Mouse (Mus musculus): Measurements from ENCODE around the gene Spop. TPM values are rescaled to one million over a fixed set of nuclear protein-coding genes. Genes with fewer than 3 reads are reported as not detected.
"Not testable (repeated sequence)": the region's sequence is repeated elsewhere in the genome, so short reads cannot be mapped to it uniquely, and the experiment has no call there.

The Spop gene
- polyA plus RNA-seq, 1 experiment from 2014 or later: 171 TPM

DNA sequence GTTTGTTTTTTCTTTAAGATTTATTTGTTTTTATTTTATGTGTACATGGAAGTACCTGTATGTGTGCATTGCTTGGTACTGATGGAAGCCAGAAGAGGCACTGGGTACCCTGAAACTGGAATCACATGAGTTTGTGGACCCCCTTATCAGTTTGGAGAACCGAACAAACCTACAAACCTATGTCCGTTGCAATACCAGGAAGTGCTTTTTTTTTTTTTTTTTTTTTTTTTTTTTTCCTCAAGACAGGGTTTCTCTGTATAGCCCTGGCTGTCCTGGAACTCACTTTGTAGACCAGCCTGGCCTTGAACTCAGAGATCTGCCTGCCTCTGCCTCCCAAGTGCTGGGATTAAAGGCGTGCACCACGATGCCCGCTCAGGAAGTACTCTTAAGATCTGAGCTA lies 7.5 kb upstream of the Spop start:
- not testable (repeated sequence) for H3K9ac ChIP-seq (ENCODE audit: low read length); H3K4me1 ChIP-seq (ENCODE audit: control insufficient read depth, insufficient read depth, low read length); ATAC-seq (ENCODE audit: insufficient read depth, low FRiP score); H3K27me3 ChIP-seq (ENCODE audit: control insufficient read depth, insufficient read depth, low read length); H3K27ac ChIP-seq (ENCODE audit: low read length); H3K9me3 ChIP-seq (replicated peaks; ENCODE audit: control insufficient read depth, low read length); H3K4me2 ChIP-seq (ENCODE audit: low read depth, low read length); H3K4me3 ChIP-seq (replicated peaks; ENCODE audit: low read length); H3K36me3 ChIP-seq (ENCODE audit: control insufficient read depth, insufficient read depth, low read length)
- 89% methylated on average over 5 of the region's 5 CpGs for WGBS

DNA sequence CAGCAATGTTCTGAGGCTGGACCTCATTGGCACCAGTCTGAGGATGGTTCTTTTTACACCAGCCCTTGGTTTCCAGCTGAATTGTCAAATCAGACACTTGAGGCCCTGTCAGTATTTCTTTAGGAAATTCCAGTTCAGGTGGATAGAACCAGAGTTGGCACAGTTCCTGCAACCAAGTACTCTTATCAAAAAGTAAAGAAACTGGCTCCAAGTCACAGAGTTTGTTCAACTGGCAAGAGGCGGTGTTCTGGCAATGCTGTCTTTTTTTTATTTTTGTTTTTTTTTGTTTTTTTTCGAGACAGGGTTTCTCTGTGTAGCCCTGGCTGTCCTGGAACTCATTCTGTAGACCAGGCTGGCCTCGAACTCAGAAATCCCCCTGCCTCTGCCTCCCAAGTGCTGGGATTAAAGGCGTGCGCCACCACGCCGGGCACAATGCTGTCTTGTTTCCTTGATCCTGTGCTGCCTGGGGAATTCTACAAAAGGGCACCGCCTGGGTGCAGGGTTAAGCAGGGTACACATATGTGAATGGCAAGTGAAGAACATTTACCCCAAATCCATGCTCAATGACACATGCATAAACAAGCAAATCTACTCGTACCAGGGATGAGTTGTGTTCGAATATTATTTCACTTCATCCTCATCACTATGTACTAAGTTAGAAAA lies 4.3 kb upstream of the Spop start:
- Histone ChIP-seq H3K27me3 (ENCODE audit: control insufficient read depth, insufficient read depth, low read length) (no peaks in the 10 kb centered on the region), H3K4me2 (ENCODE audit: low read depth, low read length) (no peak overlapping the region), H3K9me3 (replicated peaks; ENCODE audit: control insufficient read depth, low read length) (no peaks in the 10 kb centered on the region), H3K4me3 (replicated peaks; ENCODE audit: low read length) (no peak overlapping the region), H3K36me3 (ENCODE audit: control insufficient read depth, insufficient read depth, low read length) (no peaks in the 10 kb centered on the region), H3K4me1 (ENCODE audit: control insufficient read depth, insufficient read depth, low read length) (no peaks in the 10 kb centered on the region), H3K27ac (ENCODE audit: low read length) (no peak overlapping the region), H3K9ac (ENCODE audit: low read length) (no peak overlapping the region)
- ATAC-seq (ENCODE audit: insufficient read depth, low FRiP score): no peak
- WGBS: 76% methylated on average over 10 of the region's 10 CpGs

DNA sequence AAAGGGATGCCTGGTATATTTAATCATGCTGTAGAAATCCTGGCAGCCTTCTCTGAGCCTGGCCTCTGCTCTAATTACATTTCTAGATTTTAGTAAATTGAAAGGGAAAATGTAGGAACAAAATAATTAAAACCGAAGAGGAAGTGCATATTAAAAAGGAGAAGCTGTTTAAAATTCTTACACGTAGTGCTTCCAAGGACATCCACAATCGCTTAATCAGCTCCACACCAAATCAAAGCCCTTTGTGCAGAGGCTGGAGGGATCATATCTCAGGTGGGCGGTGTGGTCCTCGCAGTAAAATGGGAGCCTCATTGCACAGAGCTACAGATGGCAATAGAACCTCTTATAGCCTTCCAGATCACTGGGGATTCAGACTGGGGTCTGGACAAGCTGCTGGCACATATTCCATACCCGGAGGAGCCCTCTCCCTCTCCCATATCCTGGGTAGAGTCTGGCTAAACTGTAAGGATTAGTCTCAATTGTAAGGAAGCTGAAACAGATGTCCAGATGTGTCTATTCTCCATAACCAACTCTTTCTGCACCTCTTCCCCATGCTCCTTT lies 2.3 kb upstream of the Spop start:
- no peak for ATAC-seq (ENCODE audit: insufficient read depth, low FRiP score)
- peaks cover 11% of the 10 kb centered on the region for H3K4me1 ChIP-seq (ENCODE audit: control insufficient read depth, insufficient read depth, low read length)
- no peaks in the 10 kb centered on the region for H3K36me3 ChIP-seq (ENCODE audit: control insufficient read depth, insufficient read depth, low read length)
- no peaks in the 10 kb centered on the region for H3K9me3 ChIP-seq (replicated peaks; ENCODE audit: control insufficient read depth, low read length)
- no peak overlapping the region for H3K9ac ChIP-seq (ENCODE audit: low read length)
- H3K4me2 ChIP-seq (ENCODE audit: low read depth, low read length): no peak overlapping the region
- H3K4me3 ChIP-seq (replicated peaks; ENCODE audit: low read length): no peak overlapping the region
- 66% methylated on average over 6 of the region's 6 CpGs for WGBS
- no peak overlapping the region for H3K27ac ChIP-seq (ENCODE audit: low read length)
- no peaks in the 10 kb centered on the region for H3K27me3 ChIP-seq (ENCODE audit: control insufficient read depth, insufficient read depth, low read length)

DNA sequence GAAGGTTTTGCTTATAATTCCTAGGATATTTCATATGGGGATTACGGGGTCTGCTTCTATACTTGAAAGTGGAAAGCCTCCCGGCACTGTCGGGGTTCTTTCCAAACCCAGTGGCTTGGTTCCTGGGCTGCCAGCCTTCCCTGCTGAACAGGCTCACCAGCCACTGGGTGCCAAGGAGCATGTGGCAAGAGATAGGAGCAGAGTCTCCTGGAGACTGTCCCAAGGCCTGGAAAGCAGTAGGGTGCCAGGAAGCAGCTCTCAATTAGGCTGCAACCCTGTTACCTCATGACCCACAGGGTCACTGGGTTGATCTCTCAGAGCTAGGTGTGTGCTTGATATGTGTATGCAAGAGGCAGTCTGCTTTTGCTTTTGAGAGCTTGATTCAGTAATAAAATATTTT lies 1.3 kb upstream of the Spop start:
- no peak overlapping the region for H3K27ac ChIP-seq (ENCODE audit: low read length)

DNA sequence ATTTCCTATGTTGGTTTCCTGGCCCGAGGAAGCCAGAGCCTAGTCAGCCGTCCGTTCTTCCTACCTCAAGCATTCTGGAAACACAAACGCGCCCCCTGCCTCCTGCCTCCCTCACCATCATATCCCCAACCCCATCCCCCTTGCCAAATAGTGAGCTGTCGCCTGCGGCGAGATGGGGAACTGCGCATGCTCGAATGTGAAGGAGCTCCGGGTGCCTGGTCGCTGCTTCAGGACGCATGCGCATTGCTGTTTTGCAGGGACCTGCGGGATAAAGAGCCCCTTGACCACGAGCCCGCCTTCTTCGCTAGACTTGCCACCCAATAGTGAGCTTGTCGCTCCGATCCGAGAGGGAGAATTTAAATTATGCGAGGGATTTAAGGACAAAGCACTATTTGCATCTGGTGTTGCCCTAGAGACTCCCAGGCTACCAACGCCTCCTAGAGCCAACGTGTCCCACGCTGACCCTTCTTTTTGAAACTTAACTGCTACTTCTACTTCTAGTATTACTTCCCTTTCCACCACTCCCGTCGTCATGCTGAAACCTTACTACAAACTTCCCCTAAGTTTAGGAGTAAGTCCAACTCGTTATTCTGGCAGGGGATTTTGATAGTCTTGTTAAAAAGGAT lies 769 bp downstream of the Spop start:
- peak overlapping the region; percentile 75 for H3K4me3 ChIP-seq (replicated peaks; ENCODE audit: low read length)
- H3K9me3 ChIP-seq (replicated peaks; ENCODE audit: control insufficient read depth, low read length): no peaks in the 10 kb centered on the region
- under 1% methylated on average over 28 of the region's 28 CpGs for WGBS
- ATAC-seq (ENCODE audit: insufficient read depth, low FRiP score): peak; percentile 88
- H3K4me1 ChIP-seq (ENCODE audit: control insufficient read depth, insufficient read depth, low read length): peaks cover 11% of the 10 kb centered on the region
- H3K9ac ChIP-seq (ENCODE audit: low read length): peak overlapping the region; percentile 74
- H3K27ac ChIP-seq (ENCODE audit: low read length): peak overlapping the region; percentile 94
- H3K36me3 ChIP-seq (ENCODE audit: control insufficient read depth, insufficient read depth, low read length): no peaks in the 10 kb centered on the region
- peak overlapping the region; percentile 76 for H3K4me2 ChIP-seq (ENCODE audit: low read depth, low read length)
- no peaks in the 10 kb centered on the region for H3K27me3 ChIP-seq (ENCODE audit: control insufficient read depth, insufficient read depth, low read length)

More for the DNA sequence above, 1.3 kb upstream of the Spop start:
- H3K9me3 ChIP-seq (replicated peaks; ENCODE audit: control insufficient read depth, low read length): no peaks in the 10 kb centered on the region
- no peaks in the 10 kb centered on the region for H3K36me3 ChIP-seq (ENCODE audit: control insufficient read depth, insufficient read depth, low read length)
- no peak for ATAC-seq (ENCODE audit: insufficient read depth, low FRiP score)
- H3K27me3 ChIP-seq (ENCODE audit: control insufficient read depth, insufficient read depth, low read length): no peaks in the 10 kb centered on the region
- H3K4me3 ChIP-seq (replicated peaks; ENCODE audit: low read length): no peak overlapping the region
- H3K4me2 ChIP-seq (ENCODE audit: low read depth, low read length): no peak overlapping the region
- 81% methylated on average over 3 of the region's 3 CpGs for WGBS
- peaks cover 11% of the 10 kb centered on the region for H3K4me1 ChIP-seq (ENCODE audit: control insufficient read depth, insufficient read depth, low read length)
- no peak overlapping the region for H3K9ac ChIP-seq (ENCODE audit: low read length)

DNA sequence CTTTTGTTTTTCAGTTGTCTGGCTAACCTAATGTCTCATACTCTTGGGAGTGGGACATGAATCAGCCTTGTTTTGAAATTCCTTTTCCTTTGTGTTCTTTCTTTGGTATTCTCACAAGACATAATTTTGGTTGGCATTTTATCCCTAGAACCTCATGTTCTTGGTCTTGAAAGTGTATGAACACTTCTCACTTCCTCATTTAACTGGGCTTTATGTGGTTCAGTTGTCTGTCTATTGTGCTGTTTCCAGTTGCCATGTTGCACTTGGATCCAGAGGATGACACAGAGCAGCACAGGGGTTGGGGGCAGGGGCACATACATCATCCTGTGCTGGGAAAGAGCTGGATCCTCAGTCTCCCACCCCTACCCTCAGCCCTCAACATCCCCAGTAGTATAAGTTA lies 2.1 kb downstream of the Spop start:
- Histone ChIP-seq H3K4me3 (replicated peaks; ENCODE audit: low read length) (peak overlapping the region; percentile 16), H3K36me3 (ENCODE audit: control insufficient read depth, insufficient read depth, low read length) (no peaks in the 10 kb centered on the region), H3K9me3 (replicated peaks; ENCODE audit: control insufficient read depth, low read length) (no peaks in the 10 kb centered on the region), H3K4me1 (ENCODE audit: control insufficient read depth, insufficient read depth, low read length) (peaks cover 11% of the 10 kb centered on the region), H3K27me3 (ENCODE audit: control insufficient read depth, insufficient read depth, low read length) (no peaks in the 10 kb centered on the region), H3K27ac (ENCODE audit: low read length) (no peak overlapping the region), H3K9ac (ENCODE audit: low read length) (no peak overlapping the region), H3K4me2 (ENCODE audit: low read depth, low read length) (peak overlapping the region; percentile 76; the same call in 1 of the 2 replicates)
- no peak for ATAC-seq (ENCODE audit: insufficient read depth, low FRiP score)

DNA sequence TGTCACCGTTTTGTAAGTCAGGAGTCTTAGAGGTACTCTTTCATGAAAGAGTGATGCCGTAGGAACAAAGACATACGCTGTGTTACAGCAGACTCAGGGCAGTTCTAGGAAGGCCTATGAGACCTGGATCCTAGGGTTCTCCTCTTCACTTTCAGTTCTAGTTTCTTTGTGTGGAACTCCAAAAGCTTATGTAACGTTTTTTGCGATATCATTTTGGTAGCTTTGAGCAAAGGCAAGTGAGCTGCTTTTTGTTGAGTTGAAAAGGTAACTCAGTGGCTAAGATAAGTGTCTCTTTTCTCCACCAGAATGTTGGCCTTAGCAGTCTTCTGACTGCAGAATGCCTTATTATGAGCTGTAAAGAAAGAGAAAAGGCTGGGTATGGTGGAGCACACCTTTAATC lies 3.5 kb downstream of the Spop start:
- no peaks in the 10 kb centered on the region for H3K9me3 ChIP-seq (replicated peaks; ENCODE audit: control insufficient read depth, low read length)
- WGBS: 85% methylated on average over 5 of the region's 5 CpGs
- no peaks in the 10 kb centered on the region for H3K27me3 ChIP-seq (ENCODE audit: control insufficient read depth, insufficient read depth, low read length)
- H3K36me3 ChIP-seq (ENCODE audit: control insufficient read depth, insufficient read depth, low read length): no peaks in the 10 kb centered on the region
- no peak overlapping the region for H3K4me2 ChIP-seq (ENCODE audit: low read depth, low read length)
- ATAC-seq (ENCODE audit: insufficient read depth, low FRiP score): no peak
- H3K9ac ChIP-seq (ENCODE audit: low read length): no peak overlapping the region
- no peak overlapping the region for H3K27ac ChIP-seq (ENCODE audit: low read length)
- peaks cover 11% of the 10 kb centered on the region for H3K4me1 ChIP-seq (ENCODE audit: control insufficient read depth, insufficient read depth, low read length)
- H3K4me3 ChIP-seq (replicated peaks; ENCODE audit: low read length): no peak overlapping the region

DNA sequence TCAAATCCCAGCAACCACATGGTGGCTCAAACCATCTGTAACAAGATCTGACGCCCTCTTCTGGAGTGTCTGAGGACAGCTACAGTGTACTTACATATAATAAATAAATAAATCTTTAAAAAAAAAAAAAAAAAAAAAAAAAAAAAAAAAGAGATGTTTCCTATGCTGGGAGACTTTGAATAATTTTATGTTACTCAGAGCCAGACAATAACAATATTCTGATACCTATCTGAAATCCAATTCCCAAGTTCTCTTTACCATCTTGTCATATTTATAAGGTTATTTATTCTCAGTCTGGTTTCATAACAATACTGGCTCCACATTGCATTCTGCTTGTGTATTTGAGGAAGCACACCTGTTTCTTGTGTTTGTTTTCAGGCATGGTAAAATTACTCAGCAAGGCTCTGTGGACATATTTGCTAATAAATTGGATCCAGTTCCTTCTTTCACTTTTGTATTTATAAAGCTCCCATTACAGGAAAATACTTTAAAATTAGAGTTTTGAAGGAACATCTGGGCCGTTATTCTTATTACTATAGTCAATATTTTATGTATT lies 7.1 kb downstream of the Spop start:
- no peak for ATAC-seq (ENCODE audit: insufficient read depth, low FRiP score)
- Histone ChIP-seq H3K36me3 (ENCODE audit: control insufficient read depth, insufficient read depth, low read length) (no peaks in the 10 kb centered on the region), H3K27ac (ENCODE audit: low read length) (no peak overlapping the region), H3K4me1 (ENCODE audit: control insufficient read depth, insufficient read depth, low read length) (peaks cover 5% of the 10 kb centered on the region), H3K27me3 (ENCODE audit: control insufficient read depth, insufficient read depth, low read length) (no peaks in the 10 kb centered on the region), H3K9me3 (replicated peaks; ENCODE audit: control insufficient read depth, low read length) (no peaks in the 10 kb centered on the region), H3K4me3 (replicated peaks; ENCODE audit: low read length) (no peak overlapping the region), H3K4me2 (ENCODE audit: low read depth, low read length) (no peak overlapping the region), H3K9ac (ENCODE audit: low read length) (no peak overlapping the region)
- 70% methylated on average over 2 of the region's 2 CpGs for WGBS

DNA sequence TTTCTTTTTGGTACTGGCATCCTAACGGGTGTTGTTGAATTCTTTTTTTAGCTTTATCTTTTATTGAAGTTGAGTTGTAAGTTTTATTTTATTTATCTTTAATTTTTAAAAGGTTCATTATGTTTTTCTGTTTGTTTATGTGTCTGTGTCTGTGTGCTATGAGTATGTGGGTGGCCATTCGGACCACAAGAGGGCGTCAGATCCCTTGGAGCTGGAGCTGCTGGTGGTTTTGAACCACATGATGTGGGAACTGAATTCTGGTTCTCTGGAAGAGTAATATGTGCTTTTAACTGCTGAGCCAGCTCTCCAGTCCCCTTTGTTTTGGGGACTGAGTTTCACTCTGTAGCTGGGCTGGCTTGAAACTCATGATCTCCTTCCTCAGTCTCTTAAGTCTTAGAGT lies 9.6 kb downstream of the Spop start:
- no peaks in the 10 kb centered on the region for H3K36me3 ChIP-seq (ENCODE audit: control insufficient read depth, insufficient read depth, low read length)
- no peaks in the 10 kb centered on the region for H3K27me3 ChIP-seq (ENCODE audit: control insufficient read depth, insufficient read depth, low read length)
- H3K27ac ChIP-seq (ENCODE audit: low read length): no peak overlapping the region
- H3K4me1 ChIP-seq (ENCODE audit: control insufficient read depth, insufficient read depth, low read length): no peaks in the 10 kb centered on the region
- H3K9me3 ChIP-seq (replicated peaks; ENCODE audit: control insufficient read depth, low read length): no peaks in the 10 kb centered on the region
- H3K9ac ChIP-seq (ENCODE audit: low read length): no peak overlapping the region
- H3K4me2 ChIP-seq (ENCODE audit: low read depth, low read length): no peak overlapping the region
- H3K4me3 ChIP-seq (replicated peaks; ENCODE audit: low read length): no peak overlapping the region
- no peak for ATAC-seq (ENCODE audit: insufficient read depth, low FRiP score)
- 78% methylated on average over 3 of the region's 3 CpGs for WGBS
